Mouse (Mus musculus) subcutaneous adipose tissue, adult 2 months (tissue): ENCODE data around the gene Tkfc. TPM values are rescaled to one million over a fixed set of nuclear protein-coding genes. Genes with fewer than 3 reads are reported as not detected.

Source experiments
- polyA plus RNA-seq: library from polyadenylated mRNA; depleted of rRNA; stranded (reverse); fragments of >200 nt; gene quantifications from 2 replicates; pipeline ENCODE4 v1.2.3, GENCODE M21; 2012; ENCODE audit warnings: low replicate concordance; rRNA removed

Gene Tkfc
- polyA plus RNA-seq, result 18.6 and 21.7 TPM in 2 replicates

DNA sequence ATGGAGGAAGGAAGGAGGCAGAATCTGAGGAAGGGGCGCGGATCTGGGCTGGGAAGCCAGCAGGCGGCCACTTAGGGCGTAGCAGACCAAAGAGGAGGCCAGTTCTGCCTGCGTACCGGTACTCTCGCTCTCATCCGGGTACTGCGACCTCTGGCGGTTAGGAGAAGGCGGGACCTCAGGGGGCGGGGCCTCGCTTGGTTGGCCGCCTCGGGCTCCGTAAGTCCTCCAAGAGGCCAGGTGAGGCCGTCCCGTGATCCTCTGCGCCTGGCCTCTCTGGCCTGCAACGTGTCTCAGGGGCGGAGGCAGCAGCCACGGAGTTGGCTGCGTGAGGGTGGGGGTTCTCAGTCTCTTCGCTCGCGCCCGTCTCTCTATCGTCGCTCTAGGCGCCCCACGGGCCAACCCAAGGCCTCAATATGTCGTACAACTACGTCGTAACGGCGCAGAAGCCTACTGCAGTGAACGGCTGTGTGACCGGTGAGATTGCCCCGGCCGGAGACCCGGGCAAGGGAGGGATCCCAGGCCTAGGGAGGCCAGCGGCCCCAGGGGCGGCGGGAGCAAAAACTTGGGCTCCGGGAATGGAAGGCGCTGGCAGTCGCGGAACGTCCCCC is at the start of gene Tkfc, which contains the start of gene Ddb1:
TSS of gene Tkfc (minus strand) at position 362 of the 608 bp plus-strand sequence.
TSS of gene Ddb1 (plus strand) at position 35 of the 608 bp plus-strand sequence.

GRCm38 (mm10) chr19:10634106-10634871 is 28.8 kb upstream of the Tkfc start, which contains the start of gene Vwce:
Gene Vwce, plus strand, starts transcription at chr19:10634213.

GRCm38 (mm10) chr19:10576690-10577561 is 28.5 kb downstream of the Tkfc start, which contains the start of the genes Cyb561a3 and Tmem138:
Gene Cyb561a3, plus strand, starts transcription at chr19:10577172.
Gene Tmem138, minus strand, starts transcription at chr19:10577362.

DNA sequence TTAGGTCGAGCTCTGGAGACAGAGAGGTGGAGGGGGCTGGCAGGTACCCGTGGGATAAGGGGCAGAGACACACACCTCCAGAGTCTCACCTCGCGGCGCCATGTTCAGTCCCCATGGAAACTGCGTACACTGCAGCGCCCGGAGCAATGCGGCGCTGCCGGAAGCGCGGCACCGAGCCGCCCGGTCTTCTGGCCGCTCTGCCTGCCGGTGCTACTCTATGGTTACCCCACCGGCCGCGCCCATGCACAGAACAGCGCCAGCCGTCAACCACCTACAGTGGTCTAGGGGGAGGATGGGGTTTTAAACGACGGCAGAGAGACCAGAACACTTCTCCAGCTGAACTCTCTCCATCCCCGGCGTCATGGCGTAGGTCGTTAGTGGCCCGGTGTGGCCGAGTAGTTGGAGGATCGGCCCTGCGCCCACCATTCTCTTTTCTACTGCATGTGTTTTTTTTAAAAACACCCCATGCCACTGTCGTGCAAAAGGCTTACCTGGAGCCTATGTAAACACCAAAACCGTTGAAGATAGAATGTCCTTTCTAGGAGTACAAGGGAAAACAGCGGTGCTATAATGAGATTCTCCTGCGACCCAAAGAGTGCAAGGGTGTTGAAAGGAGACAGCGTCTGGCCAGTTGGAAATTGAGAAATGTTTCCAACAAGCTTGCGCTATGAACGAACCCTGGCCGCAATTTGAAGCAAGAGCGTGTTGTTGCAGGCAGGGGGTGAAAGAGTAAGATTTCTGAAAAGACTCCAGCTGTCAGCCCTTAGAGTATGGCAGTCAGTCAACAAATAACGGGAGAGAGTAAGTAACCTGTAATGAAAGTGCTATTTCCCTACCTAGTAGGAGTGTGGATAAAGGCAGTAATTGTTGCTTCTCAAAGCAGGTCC is 49.6 kb downstream of the Tkfc start, which contains the start of gene Tmem216:
TSS of gene Tmem216 (minus strand) at position 615 of the 887 bp plus-strand sequence.

Other genes starting within 250 kb of the Tkfc start
- gene Syt7, start 216.6 kb downstream of the Tkfc start, polyA plus RNA-seq, result 5.1 and 7.2 TPM in 2 replicates
- gene Lrrc10b, start 148.2 kb downstream of the Tkfc start, polyA plus RNA-seq, result 0.53 and 5.3 TPM in 2 replicates
- gene Ppp1r32, start 122.7 kb downstream of the Tkfc start, polyA plus RNA-seq, result 0.40 and 0.42 TPM in 2 replicates
- gene Cpsf7, start 80.4 kb downstream of the Tkfc start, polyA plus RNA-seq, result 32.8 and 58.4 TPM in 2 replicates
- gene Sdhaf2, start 79.5 kb downstream of the Tkfc start, polyA plus RNA-seq, result 40.4 and 50.3 TPM in 2 replicates
- 35.7 and 58.1 TPM in 2 replicates for gene Tmem216, start 49.4 kb downstream of the Tkfc start, polyA plus RNA-seq
- 39.5 and 43.1 TPM in 2 replicates for gene Cyb561a3, start 28.5 kb downstream of the Tkfc start, polyA plus RNA-seq
- gene Tmem138, start 28.3 kb downstream of the Tkfc start, polyA plus RNA-seq, result 10.9 and 16.8 TPM in 2 replicates
- gene Ddb1, start 327 bp downstream of the Tkfc start, polyA plus RNA-seq, result 162 and 243 TPM in 2 replicates
- gene Vwce, start 28.6 kb upstream of the Tkfc start, polyA plus RNA-seq, result 0.14 and 0.50 TPM in 2 replicates
- 0.64 TPM in 1 of 2 replicates, not detected in the other for gene Pga5, start 72.4 kb upstream of the Tkfc start, polyA plus RNA-seq
- gene Vps37c, start 83.1 kb upstream of the Tkfc start, polyA plus RNA-seq, result 26.3 and 34.3 TPM in 2 replicates
- gene Cd5, start 133.3 kb upstream of the Tkfc start, polyA plus RNA-seq, result 0.68 and 0.80 TPM in 2 replicates
- 0.24 and 1.0 TPM in 2 replicates for gene Cd6, start 224.4 kb upstream of the Tkfc start, polyA plus RNA-seq
- 6.2 and 12.4 TPM in 2 replicates for gene Slc15a3, start 234.1 kb upstream of the Tkfc start, polyA plus RNA-seq